Mouse (Mus musculus) A20 (cell line): ENCODE results near the gene Tubg2.

Experiments
- DNase-seq: peaks from one replicate; pipeline ENCODE4 v3.0.0-alpha.2; 2011; ENCODE audit warnings: low read depth, low spot score

Tubg2 gene

DNA sequence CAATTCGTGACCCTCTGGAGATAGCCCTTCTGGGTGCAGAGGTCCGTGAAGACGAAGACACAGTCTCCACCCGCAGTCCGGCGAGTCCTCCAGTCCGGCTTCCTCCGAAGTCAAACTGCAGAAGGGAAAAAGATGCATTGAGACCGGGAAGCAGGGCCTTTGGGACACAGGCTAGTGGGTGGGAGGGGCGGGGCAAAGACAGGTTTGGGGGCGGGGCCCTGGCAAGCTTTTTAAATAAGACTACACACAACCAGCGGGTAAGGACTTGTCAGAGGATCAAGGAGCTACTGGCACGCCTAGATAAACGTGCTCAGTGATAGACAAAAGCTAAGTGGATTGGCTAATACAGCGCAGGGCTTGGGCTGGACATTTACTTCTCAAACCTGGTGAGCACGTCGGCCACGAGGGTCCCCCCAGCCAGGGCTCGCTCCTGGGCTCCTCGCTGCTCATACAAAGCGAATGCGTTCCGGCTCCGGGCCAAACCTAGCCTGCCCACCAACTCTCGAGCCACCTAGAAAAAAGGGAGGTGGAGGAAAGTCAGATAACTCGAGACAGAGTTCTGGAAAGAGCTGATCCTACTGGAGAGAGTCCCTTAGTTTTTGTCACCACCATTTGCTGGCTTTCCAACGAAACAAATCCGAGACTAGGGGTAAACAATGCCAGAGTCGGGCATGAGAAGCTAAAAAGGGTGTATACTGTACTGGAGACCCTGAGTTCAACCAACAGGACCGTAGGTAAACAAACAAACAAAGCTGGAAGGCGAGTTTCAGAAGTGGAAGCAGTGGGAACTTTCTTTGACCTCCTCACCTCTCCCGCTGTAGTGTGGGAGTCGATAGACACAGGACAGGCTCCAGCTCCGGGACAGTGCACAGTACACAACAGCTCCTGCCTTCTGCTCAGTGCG is 9.2 kb downstream of the Tubg2 start:
- no peak for DNase-seq

DNA sequence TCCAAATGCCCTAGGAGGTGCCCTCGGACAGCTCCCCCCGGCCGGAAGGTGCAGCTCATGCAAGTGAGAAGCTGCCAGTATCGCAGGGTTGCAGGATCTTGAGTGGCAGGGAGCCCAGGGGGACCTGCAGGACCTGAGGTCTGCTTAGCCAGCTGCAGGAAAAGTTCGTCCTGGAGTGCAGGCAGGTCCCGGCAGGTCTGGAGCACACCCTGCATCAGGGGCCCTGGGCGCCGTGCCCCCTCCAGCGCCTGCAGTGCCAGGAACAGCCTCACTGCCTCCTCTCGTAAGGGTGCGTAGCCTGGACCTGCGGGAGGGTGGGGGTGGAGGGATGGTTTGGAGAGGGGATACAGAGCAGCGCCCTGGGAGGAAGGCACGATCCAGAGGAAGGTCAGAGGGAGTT is 10.7 kb downstream of the Tubg2 start:
- no peak for DNase-seq

DNA sequence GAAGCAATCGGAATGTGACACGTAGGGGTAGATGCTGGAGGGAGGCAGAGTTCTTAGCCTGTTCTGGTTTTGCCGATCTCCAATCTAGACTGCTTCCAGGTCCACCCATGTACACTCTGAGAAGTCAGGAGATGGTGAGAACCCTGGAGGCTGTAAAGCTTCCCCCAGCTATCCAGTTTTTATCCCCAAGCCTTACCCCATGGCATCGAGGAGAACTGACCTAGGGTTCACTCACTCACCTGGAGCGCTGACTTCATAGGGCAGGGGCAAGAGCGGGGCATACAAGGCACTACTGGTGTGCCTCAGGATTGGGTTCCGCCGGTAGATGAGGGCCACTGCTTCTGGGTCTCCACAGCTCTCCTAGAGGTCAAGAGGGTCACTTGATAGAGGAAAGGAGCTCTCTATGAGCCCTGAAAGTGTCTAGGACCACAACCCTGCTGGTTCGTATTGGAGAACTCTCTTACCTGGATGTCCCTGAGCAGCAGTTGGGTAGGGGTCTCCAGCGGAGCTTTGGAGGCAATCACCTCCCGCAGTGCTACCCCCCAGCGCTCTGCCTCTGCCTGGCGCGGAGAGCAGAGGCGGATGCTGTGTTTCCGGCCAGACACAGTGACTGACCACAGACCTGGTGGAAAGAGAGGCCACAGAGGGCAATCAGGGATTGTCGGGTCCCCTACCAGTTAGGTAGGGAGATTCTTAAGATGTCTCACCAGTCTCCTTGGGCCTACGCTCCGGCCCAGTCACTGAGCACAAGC is 11.7 kb downstream of the Tubg2 start:
- no peak for DNase-seq

DNA sequence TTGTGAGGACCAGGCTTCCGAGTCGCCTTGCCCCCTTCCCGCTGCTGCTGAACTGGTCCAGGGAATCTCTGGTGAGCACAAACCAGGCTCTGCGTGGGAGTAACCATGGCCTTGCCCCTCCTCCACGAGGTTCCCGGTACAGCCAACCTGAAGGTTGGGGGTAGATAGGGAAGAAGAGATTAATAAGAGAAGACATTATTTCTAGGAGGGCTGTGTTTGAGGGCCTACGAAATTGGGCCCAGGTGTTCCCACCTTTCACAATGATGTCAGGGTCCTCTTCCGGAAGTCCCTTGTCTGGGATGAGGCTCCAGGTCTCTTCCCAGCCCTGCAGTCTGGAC is 12.2 kb downstream of the Tubg2 start:
- no peak for DNase-seq

DNA sequence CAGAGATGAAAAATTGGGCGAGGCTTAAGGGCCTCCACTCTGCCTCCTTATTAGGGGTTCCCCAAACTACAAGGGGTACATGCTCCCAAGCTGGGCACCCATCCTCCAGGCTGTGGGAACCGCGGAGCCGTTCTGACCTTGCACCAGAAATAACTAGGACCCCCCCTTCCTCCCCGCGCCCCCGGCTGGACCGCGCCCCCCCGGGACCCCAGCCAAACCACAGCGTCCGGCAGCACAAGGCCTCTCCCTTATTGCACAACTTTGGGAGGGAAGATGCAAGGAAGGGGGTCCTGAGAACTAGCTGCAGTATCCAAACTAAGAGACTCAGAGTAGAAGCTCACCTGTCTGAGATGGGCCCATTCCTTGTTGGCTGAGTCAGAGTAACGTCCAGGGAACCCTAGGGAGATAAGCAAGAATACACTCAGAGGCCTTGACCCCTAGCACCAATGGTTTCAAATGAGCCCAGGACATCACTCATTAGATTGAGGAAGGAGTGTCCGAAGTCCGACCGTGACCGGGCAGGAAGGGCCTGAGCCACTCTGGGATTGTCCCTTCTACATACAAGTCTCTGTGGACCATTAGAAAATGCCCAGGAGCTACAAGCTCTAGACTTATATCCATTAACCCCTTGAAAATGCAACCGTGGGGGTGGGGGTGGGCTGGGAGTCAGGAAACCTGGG is 12.7 kb downstream of the Tubg2 start:
- DNase-seq: no peak

DNA sequence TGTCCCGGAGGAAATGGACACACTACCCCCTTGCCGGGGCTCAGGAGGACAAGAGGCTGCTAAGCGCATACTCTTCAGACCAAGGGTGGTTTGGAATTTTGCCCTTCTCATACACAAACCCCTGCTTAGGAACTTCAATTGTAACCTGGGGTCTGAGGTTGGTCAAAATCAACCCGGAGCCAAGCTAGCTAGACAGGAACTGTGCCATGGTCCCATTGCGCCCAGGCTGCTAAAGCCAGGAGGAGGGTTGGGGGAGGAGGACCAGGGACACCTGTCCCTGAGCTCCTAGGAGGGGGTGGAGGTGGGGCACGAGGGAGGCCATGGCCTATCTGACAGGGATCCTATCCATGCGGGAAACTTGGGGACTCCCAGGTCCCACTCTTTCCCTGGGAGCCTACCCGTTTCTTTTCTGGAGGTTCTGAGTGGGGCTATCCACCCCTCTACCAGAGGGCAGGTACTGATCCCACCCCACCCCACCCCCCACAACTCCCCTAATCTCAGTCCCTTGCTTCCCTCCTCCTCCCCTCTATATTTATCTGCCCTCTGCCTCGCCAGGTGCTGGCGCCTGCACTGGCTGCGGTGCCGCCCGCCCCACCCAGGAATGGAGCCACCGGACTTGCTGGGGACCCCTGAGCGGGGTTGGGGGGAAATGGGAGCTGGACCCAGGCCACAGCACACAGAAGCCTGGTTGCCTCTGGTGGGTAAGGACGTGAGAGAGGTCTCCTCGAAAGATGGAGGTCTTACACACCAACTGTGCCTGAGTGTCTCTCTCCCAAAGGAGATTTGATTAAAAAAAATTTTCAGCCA is 13.8 kb downstream of the Tubg2 start:
- no peak for DNase-seq

DNA sequence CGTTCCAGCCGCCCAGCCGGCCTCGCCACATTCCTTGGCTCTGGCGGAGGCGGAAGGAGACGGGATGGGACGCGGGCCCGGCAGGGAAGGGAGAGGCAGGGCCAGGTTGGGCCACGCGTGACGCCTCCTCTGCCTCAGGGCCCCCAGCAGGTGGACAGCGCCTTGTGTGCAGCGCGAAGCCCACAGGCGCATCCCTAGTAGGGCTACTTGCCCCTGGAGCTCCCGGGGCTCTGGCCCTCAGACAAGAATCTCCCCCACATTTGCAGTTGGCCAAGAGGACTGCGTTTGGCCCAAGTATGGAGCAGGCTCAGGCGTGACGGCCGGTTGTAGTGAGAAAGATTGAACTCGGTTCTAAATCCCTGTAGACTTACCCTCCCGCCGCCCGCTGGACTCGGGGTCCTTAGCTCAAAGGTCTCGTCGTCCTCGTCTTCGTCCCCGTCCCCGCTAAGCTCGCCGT is 14.7 kb downstream of the Tubg2 start, which contains the start of gene Cntnap1:
Cntnap1 (plus strand) TSS at position 170 of the 457 bp plus-strand sequence.
- DNase-seq: no peak

DNA sequence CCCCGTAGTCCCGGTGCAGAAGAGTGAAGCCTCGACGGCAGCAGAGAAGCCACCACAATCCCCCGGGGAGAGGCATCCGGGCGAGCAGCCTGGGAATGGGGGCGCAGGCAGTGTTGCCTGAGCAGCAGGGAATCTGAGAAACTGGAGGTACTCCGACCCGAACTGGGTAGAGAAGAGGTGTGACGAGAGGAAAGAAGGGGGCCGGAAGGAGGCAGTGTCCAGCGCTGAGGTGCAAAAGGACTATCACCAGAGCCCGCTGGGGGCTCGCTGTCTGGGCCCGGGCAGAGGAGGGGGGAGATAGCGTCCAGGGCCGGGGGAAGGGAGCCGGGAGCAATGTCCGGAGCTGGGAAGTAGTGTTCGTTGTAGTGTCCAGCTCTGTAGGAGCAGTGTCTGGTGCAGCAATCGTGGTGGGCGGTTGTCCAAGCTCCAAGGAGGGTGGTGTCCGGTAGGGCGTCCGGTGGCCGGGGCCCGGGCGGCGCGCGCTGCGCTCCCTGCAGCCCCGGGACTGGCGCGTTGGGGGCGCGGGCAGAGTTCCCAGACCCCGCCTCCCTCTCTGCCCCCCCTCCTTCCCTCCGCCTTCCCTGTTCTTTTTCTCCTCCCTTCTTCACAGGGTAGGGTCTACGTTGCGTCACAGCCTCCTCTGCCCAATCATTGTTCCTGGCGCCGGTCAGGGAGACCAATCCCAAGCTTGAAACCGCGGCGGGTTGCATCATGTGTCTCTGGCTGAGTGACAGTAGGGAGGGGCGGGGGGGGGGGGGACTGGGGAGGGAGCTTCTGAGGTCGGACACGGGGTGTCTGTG is 15.3 kb downstream of the Tubg2 start, which contains the start of gene Plekhh3:
Plekhh3 (minus strand) TSS at position 541 of the 800 bp plus-strand sequence.
- DNase-seq: peak; percentile 98

DNA sequence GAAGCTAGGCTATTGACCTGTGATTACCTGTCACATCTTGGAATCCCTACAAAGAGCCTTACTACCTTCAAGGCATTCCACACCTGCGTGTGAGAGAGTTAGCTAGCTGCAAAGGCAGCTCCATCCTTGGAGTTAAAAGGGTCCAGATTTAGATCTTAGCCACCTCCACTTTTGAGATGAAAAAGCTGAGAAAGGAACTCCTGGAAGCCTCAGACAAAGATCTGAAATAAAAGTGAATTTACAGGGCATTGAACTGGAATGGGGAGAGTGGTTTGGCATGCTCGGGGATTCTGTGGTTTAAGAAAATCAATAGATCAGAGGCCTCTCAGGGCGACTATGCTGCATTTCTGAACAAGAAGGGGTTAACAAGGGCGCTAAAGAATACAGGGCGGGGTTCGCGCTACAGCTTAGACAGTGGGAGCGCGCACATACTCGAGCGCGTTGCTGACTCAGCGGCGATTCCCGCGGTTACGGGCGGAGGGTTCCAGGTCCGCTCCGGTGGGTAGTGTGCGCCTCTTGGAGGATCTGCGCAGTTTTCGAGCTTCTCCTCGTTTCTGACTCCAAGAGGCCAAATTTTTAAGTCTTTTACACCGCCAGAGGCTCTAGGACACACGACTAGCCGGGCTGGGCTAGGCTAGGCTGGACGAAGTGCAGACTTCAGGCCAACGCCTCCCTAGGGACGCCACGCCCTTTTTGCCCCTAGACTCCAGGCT is 16.2 kb downstream of the Tubg2 start:
- peak; percentile 92 for DNase-seq

DNA sequence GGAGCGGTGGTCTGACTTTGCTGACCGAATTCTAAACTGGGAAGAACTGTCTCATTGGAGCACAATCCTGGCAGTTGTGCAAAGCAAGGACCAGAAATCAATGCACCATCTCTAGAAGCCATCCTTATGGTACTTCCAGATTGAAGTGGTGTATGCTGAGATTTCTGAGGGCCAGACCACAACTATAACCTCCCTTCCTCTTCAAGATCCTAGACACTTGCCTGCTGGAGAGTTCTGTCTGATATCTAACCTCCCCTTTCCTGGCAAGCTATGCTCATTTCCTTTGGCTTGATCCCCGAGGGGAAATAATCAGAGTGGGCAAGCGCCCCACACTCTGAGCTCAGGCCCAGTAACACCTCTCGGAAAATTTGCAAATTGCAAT is 16.7 kb downstream of the Tubg2 start:
- DNase-seq: no peak

DNA sequence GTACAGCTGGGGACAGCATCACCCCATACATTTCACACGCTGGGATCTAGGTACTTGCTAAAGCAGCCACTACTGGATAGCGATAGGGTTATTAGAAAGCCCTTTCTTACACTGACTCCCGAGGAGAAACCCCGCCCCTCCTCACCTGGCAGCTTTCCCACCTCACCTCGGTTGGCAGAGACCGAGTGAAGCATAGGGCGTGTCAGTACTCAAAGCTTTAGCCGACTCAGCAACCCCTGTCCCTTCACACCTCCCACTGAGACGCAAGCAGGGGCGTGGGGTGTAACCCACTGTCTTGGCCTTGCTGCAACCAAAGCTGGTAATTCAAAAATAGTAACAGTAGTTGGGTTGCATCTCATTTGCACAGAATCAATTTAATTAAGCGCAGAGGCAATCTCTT is 17.4 kb downstream of the Tubg2 start:
- DNase-seq: no peak

DNA sequence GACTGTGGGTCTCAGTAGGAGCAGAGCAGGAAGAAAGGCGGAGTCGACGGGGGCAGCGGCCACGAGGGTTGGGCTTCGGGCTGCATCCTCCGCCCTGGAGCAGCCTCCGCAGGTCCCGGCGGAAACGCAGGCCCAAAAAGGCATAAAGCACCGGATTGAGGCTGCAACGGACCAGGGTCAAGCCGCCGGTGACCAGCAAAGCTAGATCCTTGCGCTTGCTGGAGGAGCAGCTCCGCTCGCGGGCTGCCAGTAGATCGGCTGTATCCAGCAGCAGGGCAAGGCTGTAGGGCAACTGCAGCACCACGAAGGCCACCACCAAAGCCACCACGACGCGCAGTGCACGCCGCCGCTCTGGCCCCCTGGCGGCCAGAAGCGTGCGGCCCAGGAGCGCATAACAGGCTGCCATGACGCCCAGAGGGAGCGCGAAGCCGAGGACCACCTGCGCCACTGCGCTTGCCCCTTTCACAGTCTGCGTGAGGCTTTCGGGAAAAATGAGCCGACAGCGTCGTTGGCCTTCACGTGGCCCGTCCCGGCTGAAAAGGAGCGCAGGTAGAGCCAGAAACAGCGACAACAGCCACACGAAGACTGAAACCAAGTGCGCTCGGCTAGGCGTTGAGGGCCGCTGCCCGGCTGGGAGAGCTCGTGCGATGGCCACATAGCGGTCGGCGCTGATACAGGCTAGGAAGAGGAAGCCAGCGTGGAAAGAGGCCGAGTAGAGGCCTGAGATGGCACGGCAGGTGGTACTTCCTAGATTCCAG is 18.1 kb downstream of the Tubg2 start:
- DNase-seq: peak; percentile 95

DNA sequence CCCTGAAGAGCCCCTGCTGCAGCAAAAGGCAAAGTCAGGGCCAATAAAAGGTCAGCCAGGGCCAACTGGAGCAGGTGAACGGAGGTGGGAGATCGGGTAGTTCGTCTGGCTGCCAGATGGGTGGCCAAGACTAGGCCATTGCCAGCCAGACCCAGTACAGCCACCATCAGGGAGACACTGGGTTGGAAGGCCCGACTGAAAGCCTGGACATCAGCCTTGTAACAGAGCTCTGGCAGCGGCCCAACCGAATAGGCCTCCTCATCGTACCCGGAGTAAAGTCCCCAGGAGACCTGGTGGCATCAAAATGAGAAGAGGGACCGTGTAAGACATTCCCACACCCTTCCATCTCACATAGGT is 18.7 kb downstream of the Tubg2 start:
- DNase-seq: peak; percentile 65

DNA sequence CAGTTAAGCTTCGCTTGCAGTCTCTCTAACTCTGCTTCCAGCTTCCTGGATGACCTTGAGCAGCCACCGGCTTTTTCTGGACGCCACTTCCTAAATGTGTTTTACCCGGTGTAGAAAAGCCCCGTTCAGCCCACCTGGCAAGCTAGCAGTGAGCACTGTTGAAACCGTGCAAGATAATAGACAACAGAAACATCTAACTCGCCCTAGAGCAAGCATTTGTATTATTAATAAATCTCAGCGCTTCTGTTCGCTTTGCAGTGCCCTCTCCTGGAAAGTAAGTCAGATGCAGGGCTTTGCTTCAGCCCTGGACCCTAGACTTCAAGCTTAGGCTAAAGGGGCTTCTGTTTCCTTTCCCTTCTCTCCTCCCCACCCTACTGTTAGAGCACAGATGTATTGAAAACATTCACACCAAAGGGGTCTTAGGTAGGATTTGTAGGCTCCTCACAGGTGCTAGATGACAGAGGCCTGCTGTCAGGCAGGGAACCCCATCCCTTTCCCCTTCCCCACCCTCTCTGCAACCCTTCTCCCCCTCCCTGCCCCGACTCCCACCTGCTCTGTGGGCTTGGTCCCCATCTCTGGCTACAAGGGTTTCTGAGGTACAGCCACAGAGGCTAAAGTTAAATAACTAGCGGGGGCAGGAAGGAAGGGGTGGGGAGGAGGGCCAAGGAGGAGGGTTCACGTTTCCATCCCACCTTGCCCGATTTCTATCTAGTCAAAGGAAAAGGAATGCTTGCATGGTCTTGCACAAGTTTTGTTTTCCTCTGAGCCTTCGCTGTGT is 19.3 kb downstream of the Tubg2 start, which contains the start of gene Ccr10:
Ccr10 (minus strand) TSS at position 593 of the 778 bp plus-strand sequence.
- DNase-seq: peak; percentile 83

DNA sequence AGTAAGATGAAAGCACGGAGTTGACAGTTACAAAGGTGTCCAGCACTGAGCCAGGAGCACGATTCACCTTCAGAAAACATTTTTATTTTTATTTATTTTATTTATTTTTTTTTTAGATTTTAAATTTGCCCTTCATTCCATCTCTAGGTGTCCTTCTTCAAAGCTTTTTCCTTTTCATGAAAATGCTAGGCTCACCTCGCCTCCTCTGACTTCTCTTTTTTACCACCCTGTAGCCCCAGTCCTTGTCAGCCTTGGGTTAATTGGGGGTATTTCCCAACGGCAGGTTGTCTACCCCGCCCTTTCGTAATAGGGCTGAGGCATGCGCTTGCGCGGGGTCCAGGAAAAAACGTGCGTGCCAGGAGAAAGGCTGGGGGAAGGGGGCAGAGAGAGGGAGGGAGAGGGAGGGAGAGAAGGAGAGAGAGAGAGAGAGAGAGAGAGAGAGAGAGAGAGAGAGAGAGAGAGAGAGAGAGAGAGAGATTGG is 20.0 kb downstream of the Tubg2 start:
- DNase-seq: peak; percentile 89

DNA sequence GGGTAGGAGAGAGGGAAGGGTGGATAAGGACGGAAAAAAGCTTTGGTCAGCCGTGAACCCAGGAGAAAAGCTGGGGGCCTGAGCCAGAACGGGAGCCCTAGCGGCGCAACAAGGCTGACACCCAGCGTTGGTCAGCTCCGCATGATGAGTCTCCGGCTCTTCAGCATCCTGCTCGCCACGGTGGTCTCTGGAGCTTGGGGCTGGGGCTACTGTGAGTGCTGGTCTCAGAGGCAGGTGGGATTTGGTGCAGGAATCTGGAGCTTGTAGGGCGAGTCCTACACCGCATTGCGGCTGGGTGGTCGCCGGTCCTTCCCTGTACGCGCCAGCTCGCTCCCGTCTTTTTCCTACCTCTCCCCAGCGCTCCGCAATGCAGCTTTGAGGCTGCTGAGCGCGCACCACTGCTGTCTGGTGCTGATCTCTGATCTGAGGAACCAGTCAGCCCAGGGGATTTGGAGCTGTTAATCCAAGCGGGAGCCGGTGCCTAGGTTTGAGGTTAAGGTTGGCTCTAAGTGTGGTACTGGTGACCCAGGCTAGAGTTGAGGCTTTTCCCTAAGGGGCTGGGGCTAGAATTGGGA is 20.5 kb downstream of the Tubg2 start:
- DNase-seq: peak; percentile 81

DNA sequence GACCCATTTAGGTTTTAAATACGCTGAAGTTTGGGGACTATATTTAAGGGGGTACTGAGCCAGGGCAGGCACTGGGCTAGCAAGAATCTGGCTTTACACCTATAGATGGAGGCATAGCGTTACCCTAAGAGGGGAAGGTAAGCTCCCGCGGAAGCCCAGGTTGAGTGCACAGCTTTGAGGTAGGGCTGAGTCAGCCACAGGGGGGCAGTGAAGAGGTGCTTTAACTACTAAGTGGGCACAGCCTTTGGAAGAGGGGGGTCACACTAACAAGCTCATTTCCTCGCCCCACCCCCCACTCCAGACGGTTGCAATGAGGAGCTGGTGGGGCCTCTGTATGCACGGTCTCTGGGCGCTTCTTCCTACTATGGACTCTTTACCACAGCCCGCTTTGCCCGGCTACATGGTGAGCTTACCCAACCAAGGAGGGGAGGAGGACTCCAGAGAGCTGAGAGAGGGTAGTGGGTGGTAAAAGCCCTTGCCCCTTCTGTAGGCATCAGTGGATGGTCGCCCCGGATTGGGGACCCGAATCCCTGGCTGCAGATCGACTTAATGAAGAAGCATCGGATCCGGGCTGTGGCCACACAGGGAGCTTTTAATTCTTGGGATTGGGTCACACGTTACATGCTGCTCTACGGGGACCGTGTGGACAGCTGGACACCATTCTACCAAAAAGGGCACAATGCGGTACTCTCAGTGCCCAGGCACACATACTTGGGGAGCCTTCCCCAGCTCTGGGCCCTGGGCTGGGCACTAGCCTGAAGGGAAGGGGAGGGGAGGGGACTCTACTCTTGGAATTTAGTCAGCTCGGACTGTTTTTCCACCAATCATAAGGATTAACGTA is 21.4 kb downstream of the Tubg2 start:
- peak; percentile 95 for DNase-seq
